Mouse (Mus musculus) embryonic facial prominence, embryonic 12.5 days (tissue): Measurements from ENCODE around the gene Rasal3. TPM values are rescaled to one million over a fixed set of nuclear protein-coding genes. Genes with fewer than 3 reads are reported as not detected.

Source experiments
- ATAC-seq: fragments of 200-750 bp; cut with Nextera tagmentation; 2 replicates; pipeline ENCODE4 v1.8.0; 2017; ENCODE audit not compliant: insufficient number of reproducible peaks, insufficient read depth, low FRiP score, low TSS enrichment
- H3K27ac ChIP-seq: fragments of 300-500 bp; sonication (generic); 2 replicates; pipeline ENCODE4 v1.5.1; 2016; ENCODE audit warnings: mild to moderate bottlenecking
- H3K27me3 ChIP-seq: fragments of 300-500 bp; sonication (generic); 2 replicates; pipeline ENCODE4 v1.6.1; 2016; ENCODE audit warnings: mild to moderate bottlenecking, moderate library complexity
- H3K36me3 ChIP-seq: fragments of 300-500 bp; sonication (generic); 2 replicates; pipeline ENCODE4 v1.6.1; 2016; ENCODE audit warnings: mild to moderate bottlenecking
- H3K4me1 ChIP-seq: fragments of 300-500 bp; sonication (generic); 2 replicates; pipeline ENCODE4 v1.6.1; 2016
- H3K4me2 ChIP-seq: fragments of 300-500 bp; sonication (generic); replicated peaks from 2 replicates; pipeline ENCODE4 v1.6.1; 2016; ENCODE audit warnings: mild to moderate bottlenecking, moderate library complexity
- H3K4me3 ChIP-seq: fragments of 300-500 bp; sonication (generic); 2 replicates; pipeline ENCODE4 v1.5.1; 2016; ENCODE audit warnings: mild to moderate bottlenecking
- H3K9ac ChIP-seq: fragments of 300-500 bp; sonication (generic); 2 replicates; pipeline ENCODE4 v1.6.1; 2016; ENCODE audit warnings: mild to moderate bottlenecking, moderate library complexity
- H3K9me3 ChIP-seq: fragments of 300-500 bp; sonication (generic); 2 replicates; pipeline ENCODE4 v1.6.1; 2016; ENCODE audit warnings: mild to moderate bottlenecking, moderate library complexity
- WGBS: fragments of 180-500 bp; shearing (Covaris S2); methylation state at CpG from one replicate; pipeline ENCODE4 v1.1.7; 2016; 5-methylcytosine and 5-hydroxymethylcytosine counted together
- polyA plus RNA-seq: library from polyadenylated mRNA; unstranded; fragments of >200 nt; fragmentation: Nextera tagmentation; extraction: Ambion mirVana; gene quantifications from 2 replicates; pipeline ENCODE4 v1.2.1, GENCODE M21; 2016

Rasal3 gene
- polyA plus RNA-seq, 1 experiment from 2014 or later = 0.69 TPM

DNA sequence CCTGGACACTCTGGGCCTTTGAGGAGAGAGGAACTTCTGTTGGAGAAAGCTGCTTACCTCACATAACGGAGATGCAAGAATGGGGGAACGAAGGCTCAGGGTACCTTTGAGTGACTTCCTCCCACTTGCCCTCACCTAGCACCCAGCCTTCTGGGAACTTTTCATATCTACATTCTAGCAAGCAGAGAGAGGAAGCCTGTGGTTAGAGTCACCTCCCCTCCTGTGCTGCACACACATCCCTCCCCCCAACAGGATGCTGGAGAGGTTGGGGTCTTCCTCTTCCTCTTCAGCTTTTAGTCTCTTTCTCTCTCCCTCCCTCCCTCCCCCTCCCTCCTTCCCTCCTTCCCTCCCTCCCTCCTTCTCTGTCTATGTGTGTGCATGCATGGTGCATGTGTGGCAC is 20.7 kb upstream of the Rasal3 start, which contains the start of gene Pglyrp2:
Gene Pglyrp2, minus strand, starts transcription at position 134 of the 400 bp plus-strand sequence.
- ATAC-seq = no peak
- Histone ChIP-seq H3K4me1 (no peaks in the 10 kb centered on the region), H3K4me2 (no peak within 1 kb of the TSS), H3K36me3 (no peaks in the 10 kb centered on the region), H3K9ac (no peak within 1 kb of the TSS), H3K27me3 (no peaks in the 10 kb centered on the region), H3K4me3 (no peak within 1 kb of the TSS), H3K27ac (no peak within 1 kb of the TSS), H3K9me3 (no peaks in the 10 kb centered on the region)
- whole genome bisulfite sequencing = 88% methylated on average over 2 of the region's 2 CpGs

DNA sequence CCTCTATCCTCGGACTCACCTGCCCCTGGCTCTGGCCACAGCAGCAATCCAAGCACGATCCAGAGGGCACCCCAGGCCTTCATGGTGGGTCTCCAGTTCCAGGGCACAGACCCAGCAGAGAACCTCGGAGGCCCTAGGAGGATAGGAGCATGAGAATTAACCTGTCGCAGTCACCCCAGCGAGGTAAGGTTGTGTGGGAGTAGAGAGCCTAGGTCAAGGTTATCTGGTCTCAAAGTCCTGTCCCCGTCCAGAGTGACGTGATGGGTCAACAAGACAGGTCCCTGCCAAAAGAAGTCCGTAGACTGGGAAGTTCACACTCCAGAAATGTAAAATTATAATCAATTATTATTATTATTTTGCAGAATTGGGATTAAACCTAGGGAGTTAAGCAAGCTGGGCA is 17.4 kb upstream of the Rasal3 start:
- peaks cover 14% of the 10 kb centered on the region for H3K27me3 ChIP-seq
- ATAC-seq = no peak
- no peaks in the 10 kb centered on the region for H3K36me3 ChIP-seq

GRCm38 (mm10) chr17:32419989-32420388 is 16.6 kb upstream of the Rasal3 start:
- Histone ChIP-seq H3K4me2 (no peak overlapping the region), H3K4me1 (no peaks in the 10 kb centered on the region), H3K9me3 (no peaks in the 10 kb centered on the region), H3K27me3 (peaks cover 21% of the 10 kb centered on the region), H3K27ac (no peak overlapping the region), H3K36me3 (no peaks in the 10 kb centered on the region), H3K9ac (no peak overlapping the region), H3K4me3 (no peak overlapping the region)
- 75% methylated on average over 2 of the region's 2 CpGs for WGBS
- no peak for ATAC-seq

More for the DNA sequence above, 17.4 kb upstream of the Rasal3 start:
- Histone ChIP-seq H3K4me2 (no peak overlapping the region), H3K9ac (no peak overlapping the region), H3K9me3 (no peaks in the 10 kb centered on the region), H3K27ac (no peak overlapping the region), H3K4me3 (no peak overlapping the region), H3K4me1 (no peaks in the 10 kb centered on the region)
- WGBS = 84% methylated on average over 8 of the region's 8 CpGs

GRCm38 (mm10) chr17:32416771-32417170 is 13.4 kb upstream of the Rasal3 start:
- no peak for ATAC-seq
- 90% methylated on average over 14 of the region's 14 CpGs for whole genome bisulfite sequencing
- no peaks in the 10 kb centered on the region for H3K36me3 ChIP-seq

DNA sequence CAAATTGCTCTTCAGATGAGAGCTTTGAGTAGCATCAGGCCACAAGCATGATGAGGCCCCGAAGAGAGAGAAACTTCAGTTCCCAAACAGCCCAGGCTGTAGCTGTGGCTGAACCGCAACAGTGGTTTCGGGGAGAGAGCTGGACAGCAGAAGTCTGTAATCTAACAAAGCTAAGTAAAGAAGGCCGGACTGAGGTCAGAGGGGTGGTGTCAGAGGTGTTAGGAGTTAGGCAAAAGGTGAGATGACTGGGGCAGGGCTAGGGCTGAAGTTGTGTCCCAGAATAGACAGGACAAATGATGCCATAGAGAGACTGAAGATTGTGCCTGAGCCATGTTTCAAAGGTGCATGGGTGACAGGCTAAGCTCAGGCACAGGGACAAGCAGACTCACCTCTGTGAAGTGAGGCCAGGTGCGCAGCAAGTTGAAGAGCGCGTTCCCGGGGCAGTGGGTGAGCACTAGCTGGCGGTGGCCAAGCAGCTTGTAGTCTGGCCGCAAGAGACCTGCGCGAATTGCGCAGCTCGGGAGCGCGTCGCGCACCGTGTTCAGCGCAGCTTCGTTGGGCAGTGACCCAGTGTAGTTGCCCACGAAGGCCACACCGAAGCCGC is 12.1 kb upstream of the Rasal3 start:
- H3K27me3 ChIP-seq = peaks cover 30% of the 10 kb centered on the region

More at GRCm38 (mm10) chr17:32416771-32417170, 13.4 kb upstream of the Rasal3 start:
- no peak overlapping the region for H3K27ac ChIP-seq
- peaks cover 30% of the 10 kb centered on the region for H3K27me3 ChIP-seq
- no peaks in the 10 kb centered on the region for H3K4me1 ChIP-seq
- H3K9ac ChIP-seq = no peak overlapping the region
- no peaks in the 10 kb centered on the region for H3K9me3 ChIP-seq
- no peak overlapping the region for H3K4me3 ChIP-seq
- no peak overlapping the region for H3K4me2 ChIP-seq

DNA sequence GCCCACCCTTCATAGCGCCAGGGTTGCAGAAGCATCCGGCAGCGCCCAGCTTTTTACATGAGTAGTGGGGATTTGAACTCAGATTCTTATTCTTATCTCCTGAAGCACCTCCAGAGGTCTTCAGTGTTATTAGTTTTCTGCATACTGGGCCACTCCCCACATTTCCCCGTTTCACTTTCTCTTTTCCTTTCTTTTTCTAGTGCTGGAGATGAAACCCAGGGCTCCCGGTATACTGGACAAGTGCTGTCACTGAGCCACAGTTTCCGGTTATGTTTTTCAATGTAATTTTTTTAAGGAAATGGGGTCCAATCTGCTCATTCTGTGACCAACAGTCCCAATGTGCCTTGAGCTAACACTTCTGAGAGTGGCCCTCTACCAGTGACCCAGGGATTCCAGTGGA is 8.5 kb upstream of the Rasal3 start:
- ATAC-seq = no peak
- Histone ChIP-seq H3K9ac (no peak overlapping the region), H3K36me3 (no peaks in the 10 kb centered on the region), H3K4me1 (no peaks in the 10 kb centered on the region), H3K4me3 (no peak overlapping the region), H3K27ac (no peak overlapping the region), H3K4me2 (no peak overlapping the region), H3K27me3 (peaks cover 23% of the 10 kb centered on the region), H3K9me3 (no peaks in the 10 kb centered on the region)
- 88% methylated on average over 6 of the region's 6 CpGs for WGBS

More for the DNA sequence above, 12.1 kb upstream of the Rasal3 start:
- no peak overlapping the region for H3K27ac ChIP-seq
- H3K4me1 ChIP-seq = no peaks in the 10 kb centered on the region
- 48% methylated on average over 24 of the region's 24 CpGs for WGBS
- H3K4me2 ChIP-seq = no peak overlapping the region
- H3K4me3 ChIP-seq = no peak overlapping the region
- no peak overlapping the region for H3K9ac ChIP-seq
- H3K36me3 ChIP-seq = no peaks in the 10 kb centered on the region
- no peak for ATAC-seq
- H3K9me3 ChIP-seq = no peaks in the 10 kb centered on the region

GRCm38 (mm10) chr17:32402779-32403157 is 615 bp downstream of the Rasal3 start:
- Histone ChIP-seq H3K4me2 (no peak overlapping the region), H3K27ac (no peak overlapping the region), H3K9ac (no peak overlapping the region), H3K4me1 (no peaks in the 10 kb centered on the region), H3K36me3 (no peaks in the 10 kb centered on the region), H3K27me3 (peaks cover 19% of the 10 kb centered on the region), H3K4me3 (no peak overlapping the region), H3K9me3 (no peaks in the 10 kb centered on the region)
- ATAC-seq = no peak
- 69% methylated on average over 11 of the region's 11 CpGs for WGBS

- Histone ChIP-seq H3K36me3 (no peaks in the 10 kb centered on the region), H3K4me3 (no peak overlapping the region), H3K9ac (no peak overlapping the region), H3K27ac (no peak overlapping the region), H3K27me3 (peaks cover 24% of the 10 kb centered on the region), H3K4me2 (no peak overlapping the region), H3K9me3 (no peaks in the 10 kb centered on the region), H3K4me1 (no peaks in the 10 kb centered on the region)
- WGBS = 78% methylated on average over 9 of the region's 9 CpGs
- no peak for ATAC-seq
Measured at GRCm38 (mm10) chr17:32402011-32402778, 1.2 kb downstream of the Rasal3 start.

GRCm38 (mm10) chr17:32396266-32396665 is 7.1 kb downstream of the Rasal3 start:
- H3K4me1 ChIP-seq = peaks cover 7% of the 10 kb centered on the region; the same call in 1 of the 2 replicates
- peak overlapping the region; percentile 20 for H3K4me3 ChIP-seq
- no peak overlapping the region for H3K27ac ChIP-seq
- H3K36me3 ChIP-seq = no peaks in the 10 kb centered on the region
- no peaks in the 10 kb centered on the region for H3K9me3 ChIP-seq
- peak overlapping the region; percentile 42 for H3K4me2 ChIP-seq
- no peak overlapping the region for H3K9ac ChIP-seq
- no peak for ATAC-seq
- 3% methylated on average over 37 of the region's 37 CpGs for WGBS
- peaks cover 80% of the 10 kb centered on the region for H3K27me3 ChIP-seq

DNA sequence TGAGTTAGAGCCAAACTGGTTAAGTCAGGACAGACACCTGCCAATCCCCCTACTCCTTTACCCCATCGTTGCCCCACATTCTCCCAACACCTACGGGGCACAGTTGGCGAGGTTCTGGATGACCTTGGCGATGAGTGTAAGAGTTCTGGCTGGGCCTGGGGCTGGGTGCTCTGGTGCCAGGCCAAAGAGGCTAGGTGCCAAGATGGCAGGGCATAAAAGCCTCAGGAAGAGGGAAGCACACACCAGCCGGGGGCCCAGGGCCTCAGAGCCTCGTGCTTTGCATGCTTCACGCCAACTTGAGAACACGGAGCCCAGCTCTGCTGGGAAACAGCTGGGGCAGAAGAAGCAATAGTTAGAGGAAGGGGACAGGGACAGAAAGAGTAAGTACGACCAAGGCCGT is 9.4 kb downstream of the Rasal3 start:
- Histone ChIP-seq H3K9me3 (no peaks in the 10 kb centered on the region), H3K4me1 (peaks cover 7% of the 10 kb centered on the region; the same call in 1 of the 2 replicates), H3K4me2 (no peak overlapping the region), H3K27me3 (peaks cover 79% of the 10 kb centered on the region), H3K27ac (no peak overlapping the region), H3K36me3 (no peaks in the 10 kb centered on the region), H3K9ac (no peak overlapping the region), H3K4me3 (no peak overlapping the region)
- 86% methylated on average over 10 of the region's 10 CpGs for WGBS
- no peak for ATAC-seq

- H3K27me3 ChIP-seq = peaks cover 33% of the 10 kb centered on the region
- H3K4me2 ChIP-seq = peak within 1 kb of the TSS; percentile 94
- H3K9ac ChIP-seq = peak within 1 kb of the TSS; percentile 71
- under 1% methylated on average over 24 of the region's 44 CpGs for WGBS
- H3K36me3 ChIP-seq = peaks cover 9% of the 10 kb centered on the region
- H3K4me3 ChIP-seq = peak within 1 kb of the TSS; percentile 79
- H3K27ac ChIP-seq = peak within 1 kb of the TSS; percentile 72
- peak; percentile 65 for ATAC-seq
- no peaks in the 10 kb centered on the region for H3K9me3 ChIP-seq
- peaks cover 6% of the 10 kb centered on the region; the same call in 1 of the 2 replicates for H3K4me1 ChIP-seq
Measured at GRCm38 (mm10) chr17:32389101-32389659, 14.2 kb downstream of the Rasal3 start, which contains the start of gene Wiz. TSS of gene Wiz (minus strand) at chr17:32389439.
